ENCODE assay signal across 9 mouse cellular contexts in genomic region chr8:48153360-48154121, GRCm38 (mm10). TPM values are rescaled to one million over a fixed set of nuclear protein-coding genes. Genes with fewer than 3 reads are reported as not detected.
A peak's percentile ranks its signal among the peaks of the same experiment; 100 is the strongest.
DNase-seq lines count a peak whose midpoint lies in the region; ATAC-seq lines count a peak whose summit lies in the region.
"Had no signal": no experiment of that assay in that cellular context is flagged by ENCODE, and none has a peak within 500 bp of the region (broad histone marks: within the 10 kb centered on the region; RNA-seq: fewer than 3 reads in every experiment).

No protein-coding gene starts in this region.

- H3K4me1 ChIP-seq in hindbrain, embryonic 12.5 days, result peaks cover 33% of the 10 kb centered on the region
- H3K4me1 ChIP-seq: liver, embryonic 15.5 days had no signal

- no peaks in the 10 kb centered on the region for H3K36me3 ChIP-seq in hindbrain, embryonic 12.5 days
- H3K36me3 ChIP-seq: liver, embryonic 15.5 days had no signal

- WGBS in hindbrain, embryonic 12.5 days, result 20% methylated on average over 15 of the region's 15 CpGs

- peak overlapping the region; percentile 31 for H3K4me2 ChIP-seq in hindbrain, embryonic 12.5 days (replicated peaks)
- H3K4me2 ChIP-seq: liver, embryonic 15.5 days had no signal

- peaks cover 10% of the 10 kb centered on the region; the same call in 1 of the 2 replicates for H3K9me3 ChIP-seq in hindbrain, embryonic 12.5 days (replicated peaks)
- H3K9me3 ChIP-seq: liver, embryonic 15.5 days had no signal

- peak; percentile 46 for ATAC-seq in hindbrain, embryonic 12.5 days (ENCODE audit: low FRiP score)

- DNase-seq in adrenal gland, adult (ENCODE audit: inconsistent age in 2 of 2, low spot score in 1 of 2), result peak; percentile 71 to 89
- DNase-seq in cerebellum, postnatal 10 days, result peak; percentile 88 to 94
- peak; percentile 59 for DNase-seq in gastrocnemius, adult 18-20 months (ENCODE audit: low spot score)
- peak; percentile 71 to 78 for DNase-seq in layer of hippocampus, postnatal 10 days (ENCODE audit: low spot score in 2 of 2)
- peak; percentile 43 for DNase-seq in lung, postnatal 36 days
- peak; percentile 66 for DNase-seq in right cerebral cortex, postnatal 25 days
- DNase-seq in T-cell, adult 2 months (ENCODE audit: low spot score), result no peak

- H3K9ac ChIP-seq in hindbrain, embryonic 12.5 days, result no peak overlapping the region
- H3K9ac ChIP-seq: liver, embryonic 15.5 days had no signal

- no peak overlapping the region for H3K4me3 ChIP-seq in hindbrain, embryonic 12.5 days
- H3K4me3 ChIP-seq: liver, embryonic 15.5 days had no signal

- H3K27ac ChIP-seq in hindbrain, embryonic 12.5 days, result 0 out of 2 replicates have a peak overlapping the region, but pooled peaks have one; percentile 5
- H3K27ac ChIP-seq: liver, embryonic 15.5 days had no signal

- no peaks in the 10 kb centered on the region for H3K27me3 ChIP-seq in hindbrain, embryonic 12.5 days
- H3K27me3 ChIP-seq: liver, embryonic 15.5 days had no signal

RNA-seq across cellular contexts. Expression of gene Dctd, which starts 54.6 kb away (rescaled TPM):
- total RNA-seq in gastrocnemius, adult 18-20 months (2021), result under 1 TPM; 0.46 to 0.81 TPM
- 18.1 TPM in 2 replicates for polyA plus RNA-seq in hindbrain, embryonic 12.5 days (2016; fragmentation: Nextera tagmentation; extraction: Ambion mirVana)
- total RNA-seq in layer of hippocampus, postnatal 10 days (2021), result 1 to 10 TPM; 8.5 to 9.3 TPM

Comparison
In these comparisons a context has a peak if more than half of its experiments do, and no peak if none do; other contexts are left out.
1. RNA of gene Dctd, which starts 54.6 kb away (total RNA-seq): 8.5 to 9.3 TPM in layer of hippocampus, postnatal 10 days; 0.46 to 0.81 TPM in gastrocnemius, adult 18-20 months; every median in the first group is over 4 times any median in the second.